In genomic region chr2:57117201-57117951, GRCm38 (mm10) we compare ENCODE assay signal across 1 mouse cellular context.
TF ChIP-seq lines count a peak whose summit lies in the region.

No protein-coding gene starts in this region.

TF ChIP-seq in CH12.LX, 34 proteins besides CTCF, POLR2A, EP300 and RAD21 (continued from another document):
- TF ChIP-seq IRF4 (IDR thresholded peaks at IDR 0.05; ENCODE audit: low read depth, low read length) = peak; percentile 50; the same call in 1 of the 2 replicates
- TF ChIP-seq HCFC1 (IDR thresholded peaks at IDR 0.05; ENCODE audit: low read depth, low read length) = peak; percentile 34; the same call in 1 of the 2 replicates
- no peak for TF ChIP-seq JUN (IDR thresholded peaks at IDR 0.05; ENCODE audit: insufficient read depth, low read depth, low read length)
- peak; percentile 49 for TF ChIP-seq ZNF384 (IDR thresholded peaks at IDR 0.05; ENCODE audit: low read depth, low read length)
- no peak for TF ChIP-seq E2F4 (IDR thresholded peaks at IDR 0.05; ENCODE audit: insufficient replicate concordance, low read depth, low read length)
- no peak for TF ChIP-seq ZC3H11A (IDR thresholded peaks at IDR 0.05; ENCODE audit: low read depth, low read length)
- TF ChIP-seq TBP (conservative IDR thresholded peaks at IDR 0.05; ENCODE audit: low read depth, low read length) = 0 out of 2 replicates have a peak, but pooled peaks have one; percentile 39
- TF ChIP-seq UBTF (IDR thresholded peaks at IDR 0.05; ENCODE audit: low read depth, low read length) = 0 out of 2 replicates have a peak, but pooled peaks have one; percentile 53
- TF ChIP-seq GABPA (IDR thresholded peaks at IDR 0.05; ENCODE audit: insufficient replicate concordance, low read depth, low read length) = no peak
- 0 out of 2 replicates have a peak, but pooled peaks have one; percentile 63 for TF ChIP-seq MYC (IDR thresholded peaks at IDR 0.05; ENCODE audit: low read depth, low read length)
- no peak for TF ChIP-seq MEF2A (IDR thresholded peaks at IDR 0.05; ENCODE audit: borderline replicate concordance, low read depth, low read length)
- TF ChIP-seq MXI1 (IDR thresholded peaks at IDR 0.05; ENCODE audit: low read depth, low read length) = 0 out of 2 replicates have a peak, but pooled peaks have one; percentile 53
- TF ChIP-seq RCOR1 (conservative IDR thresholded peaks at IDR 0.05; ENCODE audit: low read depth, low read length) = no peak
- no peak for TF ChIP-seq ZKSCAN1 (IDR thresholded peaks at IDR 0.05; ENCODE audit: borderline replicate concordance, low read depth, low read length)
- TF ChIP-seq TCF12 (IDR thresholded peaks at IDR 0.05; ENCODE audit: low read depth, low read length) = 0 out of 2 replicates have a peak, but pooled peaks have one; percentile 40
- peak; percentile 53 for TF ChIP-seq SMC3 (IDR thresholded peaks at IDR 0.05; ENCODE audit: low read depth, low read length)
- TF ChIP-seq JUND (conservative IDR thresholded peaks at IDR 0.05; ENCODE audit: low read depth, low read length) = no peak
- no peak for TF ChIP-seq KAT2A (IDR thresholded peaks at IDR 0.05; ENCODE audit: insufficient replicate concordance, low read length)
- TF ChIP-seq USF2 (conservative IDR thresholded peaks at IDR 0.05; ENCODE audit: low read depth, low read length) = no peak
- no peak for TF ChIP-seq ZMIZ1 (IDR thresholded peaks at IDR 0.05; ENCODE audit: low read depth, low read length)
- TF ChIP-seq SIN3A (IDR thresholded peaks at IDR 0.05; ENCODE audit: low read length) = peak; percentile 47; the same call in 1 of the 2 replicates
- TF ChIP-seq ELF1 (IDR thresholded peaks at IDR 0.05; ENCODE audit: low read depth, low read length) = peak; percentile 27; the same call in 1 of the 2 replicates
- no peak for TF ChIP-seq USF1 (IDR thresholded peaks at IDR 0.05; ENCODE audit: low read depth, low read length)
- no peak for TF ChIP-seq PAX5 (IDR thresholded peaks at IDR 0.05; ENCODE audit: low read length)
- TF ChIP-seq MAFK (IDR thresholded peaks at IDR 0.05; ENCODE audit: insufficient replicate concordance, low read length) = no peak
- no peak for TF ChIP-seq CHD2 (IDR thresholded peaks at IDR 0.05; ENCODE audit: low read length)
- peak; percentile 73 for TF ChIP-seq POLR2AphosphoS2 (IDR thresholded peaks at IDR 0.05; ENCODE audit: low read depth, low read length)
- TF ChIP-seq MAZ (IDR thresholded peaks at IDR 0.05; ENCODE audit: low read depth, low read length) = peak; percentile 75; the same call in 1 of the 2 replicates
- 0 out of 2 replicates have a peak, but pooled peaks have one; percentile 36 for TF ChIP-seq CHD1 (IDR thresholded peaks at IDR 0.05; ENCODE audit: low read depth, low read length)
- 0 out of 2 replicates have a peak, but pooled peaks have one; percentile 31 for TF ChIP-seq NELFE (IDR thresholded peaks at IDR 0.05; ENCODE audit: low read depth, low read length)
- no peak; the same call in 1 of the 2 replicates for TF ChIP-seq ETS1 (conservative IDR thresholded peaks at IDR 0.05; ENCODE audit: low read depth, low read length)
